Mouse (Mus musculus): ENCODE data around the gene Mark2. TPM values are rescaled to one million over a fixed set of nuclear protein-coding genes. Genes with fewer than 3 reads are reported as not detected.

The Mark2 gene
- polyA plus RNA-seq, 1 experiment: not detected

DNA sequence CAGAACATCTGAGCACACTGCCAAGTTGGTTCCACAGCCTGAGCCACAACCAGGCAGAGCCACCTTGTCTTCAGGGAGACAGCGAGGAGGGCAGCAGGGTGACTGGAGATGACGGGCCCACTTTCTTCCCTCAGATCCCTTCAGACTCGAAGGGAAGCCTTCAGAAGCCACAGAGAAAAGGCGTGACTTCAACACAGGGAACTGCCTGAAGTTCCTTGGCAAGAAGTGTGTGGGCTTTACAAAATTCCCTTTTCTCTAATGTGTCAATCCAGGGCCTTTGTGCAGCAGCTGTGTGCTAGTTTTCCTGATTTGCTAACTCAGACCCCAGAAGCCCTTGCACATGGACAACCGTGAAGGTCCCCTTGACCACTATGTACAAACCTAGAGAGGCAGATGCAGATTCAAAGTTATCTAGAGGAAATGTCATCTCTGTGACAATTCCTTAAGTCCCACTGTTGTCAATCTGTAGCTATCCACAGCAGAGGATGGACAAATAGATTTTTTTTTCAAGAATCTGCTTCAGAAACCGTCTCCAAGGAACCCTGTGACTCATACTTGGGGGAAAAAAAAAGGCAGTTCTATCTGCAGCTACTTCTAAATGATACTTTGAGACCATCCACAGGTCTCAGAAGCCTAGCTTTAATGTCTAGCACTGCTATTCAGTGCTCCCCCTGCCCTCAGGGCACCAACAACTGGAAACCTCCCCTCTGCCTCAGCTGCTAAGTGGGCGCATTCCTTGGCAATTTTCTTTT is 49.5 kb downstream of the Mark2 start:
- Histone ChIP-seq H3K4me1 (ENCODE audit: control insufficient read depth, insufficient read depth, low read length) (peaks cover 45% of the 10 kb centered on the region), H3K4me3 (ENCODE audit: insufficient read depth, low read depth, low read length) (no peak overlapping the region), H3K27ac (ENCODE audit: insufficient read depth, low read depth, low read length) (peak overlapping the region; percentile 64)
- no peak for TF ChIP-seq POLR2A (IDR thresholded peaks at IDR 0.05; ENCODE audit: insufficient read depth, low read depth, low read length)
- TF ChIP-seq CTCF (IDR thresholded peaks at IDR 0.05; ENCODE audit: insufficient read depth, low read depth, low read length): no peak
- 18% methylated on average over 7 of the region's 7 CpGs for WGBS

DNA sequence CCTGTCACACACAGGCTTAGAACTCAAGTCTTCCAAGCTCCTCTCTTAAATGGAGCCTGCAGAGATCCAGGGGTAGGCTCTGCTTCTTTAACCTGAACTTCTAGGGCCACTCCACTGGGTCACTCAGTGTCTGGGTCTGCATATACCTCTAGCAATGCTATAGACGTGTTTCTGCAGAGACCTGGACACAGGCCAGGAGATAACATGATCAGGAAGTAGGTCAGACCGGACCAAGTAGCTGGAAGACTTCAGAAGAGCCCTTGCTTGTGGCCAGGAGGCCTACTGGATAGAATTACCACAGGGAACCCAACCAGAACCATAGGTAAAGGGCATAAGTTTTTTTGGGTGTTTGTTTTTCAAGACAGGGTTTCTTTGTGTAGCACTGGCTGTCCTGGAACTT is 51.9 kb downstream of the Mark2 start:
- Histone ChIP-seq H3K4me1 (ENCODE audit: control insufficient read depth, insufficient read depth, low read length) (peaks cover 30% of the 10 kb centered on the region), H3K27ac (ENCODE audit: insufficient read depth, low read depth, low read length) (no peak overlapping the region), H3K4me3 (ENCODE audit: insufficient read depth, low read depth, low read length) (no peak overlapping the region)
- WGBS: 45% methylated on average over 2 of the region's 2 CpGs
- TF ChIP-seq CTCF (IDR thresholded peaks at IDR 0.05; ENCODE audit: insufficient read depth, low read depth, low read length) (no peak), POLR2A (IDR thresholded peaks at IDR 0.05; ENCODE audit: insufficient read depth, low read depth, low read length) (no peak)

DNA sequence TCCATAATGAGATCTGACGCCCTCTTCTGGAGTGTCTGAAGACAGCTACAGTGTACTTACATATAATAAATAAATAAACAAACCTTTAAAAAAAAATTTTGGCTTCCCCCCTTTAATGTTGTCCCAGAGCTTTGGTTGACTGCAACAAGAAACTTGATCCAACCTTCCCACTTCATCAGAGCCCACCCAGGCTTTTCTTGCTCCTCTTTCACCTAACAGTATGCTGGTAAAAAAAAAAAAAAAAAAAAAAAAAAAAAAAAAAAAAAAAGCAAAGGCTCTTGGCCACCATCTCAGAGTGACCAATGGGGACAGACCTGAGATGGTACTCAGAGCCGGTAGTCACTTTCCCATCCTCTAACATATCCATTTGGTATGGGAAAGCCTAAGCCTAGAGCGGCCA is 53.4 kb downstream of the Mark2 start:
- TF ChIP-seq POLR2A (IDR thresholded peaks at IDR 0.05; ENCODE audit: insufficient read depth, low read depth, low read length) (no peak), CTCF (IDR thresholded peaks at IDR 0.05; ENCODE audit: insufficient read depth, low read depth, low read length) (no peak)
- H3K4me3 ChIP-seq (ENCODE audit: insufficient read depth, low read depth, low read length): no peak overlapping the region
- H3K4me1 ChIP-seq (ENCODE audit: control insufficient read depth, insufficient read depth, low read length): peaks cover 19% of the 10 kb centered on the region
- 81% methylated on average over 3 of the region's 3 CpGs for WGBS
- H3K27ac ChIP-seq (ENCODE audit: insufficient read depth, low read depth, low read length): no peak overlapping the region

DNA sequence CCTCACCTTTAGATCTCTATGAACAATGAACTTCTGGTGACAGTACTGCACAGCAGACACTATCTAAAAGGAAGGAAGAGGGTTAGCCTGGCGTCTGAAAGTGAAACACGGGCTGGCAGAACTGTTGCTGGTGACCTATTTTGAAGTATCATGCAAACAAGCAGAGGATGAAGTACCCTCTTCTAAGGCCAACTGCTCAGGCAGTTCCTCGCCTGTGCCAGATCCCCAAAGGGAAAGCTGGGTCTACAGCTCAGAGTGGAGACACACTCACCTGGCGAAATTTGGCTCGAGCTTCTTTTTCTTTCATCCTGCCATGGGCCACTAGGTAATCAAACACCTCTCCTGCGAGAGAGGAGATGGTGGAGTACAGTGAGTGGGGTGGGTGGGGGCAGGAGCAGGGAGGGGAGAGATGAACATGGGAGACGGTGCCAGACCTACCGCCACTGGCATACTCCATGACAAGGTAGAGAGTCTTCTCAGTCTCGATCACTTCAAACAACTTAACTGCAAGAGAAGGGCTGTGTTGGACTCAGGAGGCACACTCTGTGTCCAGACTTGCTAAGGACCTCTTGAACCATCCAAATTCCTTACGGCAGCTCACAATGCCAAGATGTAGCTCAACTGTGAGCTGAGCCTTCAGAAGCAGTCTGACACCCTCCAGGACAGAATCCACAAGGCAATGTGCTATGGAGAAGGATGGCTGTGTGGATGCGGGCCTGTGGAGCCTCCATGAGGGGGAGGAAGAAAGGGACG is 54.9 kb downstream of the Mark2 start:
- H3K4me3 ChIP-seq (ENCODE audit: insufficient read depth, low read depth, low read length): no peak overlapping the region
- TF ChIP-seq POLR2A (IDR thresholded peaks at IDR 0.05; ENCODE audit: insufficient read depth, low read depth, low read length): no peak
- no peak for TF ChIP-seq CTCF (IDR thresholded peaks at IDR 0.05; ENCODE audit: insufficient read depth, low read depth, low read length)
- no peak overlapping the region for H3K27ac ChIP-seq (ENCODE audit: insufficient read depth, low read depth, low read length)
- peaks cover 15% of the 10 kb centered on the region for H3K4me1 ChIP-seq (ENCODE audit: control insufficient read depth, insufficient read depth, low read length)
- WGBS: 88% methylated on average over 12 of the region's 12 CpGs

DNA sequence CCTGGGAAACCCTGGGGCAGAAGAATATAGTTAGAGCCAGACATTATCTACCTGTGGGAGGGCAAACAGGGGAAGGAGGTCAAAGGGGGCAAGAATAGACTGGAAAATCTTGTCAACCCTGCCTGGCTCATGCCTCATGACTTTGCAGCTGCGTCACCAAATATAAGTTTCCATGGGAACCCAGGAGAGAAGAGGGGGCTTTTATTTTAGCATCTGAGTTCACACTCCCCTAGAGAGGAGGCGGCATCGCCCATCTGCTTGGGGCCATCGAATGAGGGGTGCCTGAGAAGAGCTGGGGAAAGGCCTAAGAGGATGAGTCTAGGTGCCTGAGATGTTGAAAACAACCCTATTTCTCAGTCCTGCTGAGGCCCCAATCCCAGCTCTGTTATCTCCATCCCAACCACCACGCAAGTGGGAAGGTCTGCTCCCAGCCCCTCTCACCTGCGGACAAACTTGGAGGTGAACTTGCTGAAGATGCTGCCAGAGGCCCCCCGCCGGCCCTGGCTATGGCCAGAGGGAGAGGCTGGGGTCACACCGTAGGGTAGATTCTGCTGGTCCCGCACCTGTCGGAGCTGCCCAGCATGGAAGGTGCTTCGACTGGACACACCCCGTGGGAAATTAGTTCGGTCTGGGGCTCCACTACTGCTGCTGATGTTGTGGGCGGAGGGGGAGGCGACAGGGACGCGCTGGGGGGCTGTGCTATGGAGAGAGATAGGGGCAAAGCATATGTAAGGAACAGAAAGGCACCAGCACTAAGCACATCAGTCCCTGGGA is 60.9 kb downstream of the Mark2 start:
- 59% methylated on average over 18 of the region's 18 CpGs for WGBS
- H3K27ac ChIP-seq (ENCODE audit: insufficient read depth, low read depth, low read length): peak overlapping the region; percentile 91
- TF ChIP-seq CTCF (IDR thresholded peaks at IDR 0.05; ENCODE audit: insufficient read depth, low read depth, low read length) (no peak), POLR2A (IDR thresholded peaks at IDR 0.05; ENCODE audit: insufficient read depth, low read depth, low read length) (no peak)
- no peak overlapping the region for H3K4me3 ChIP-seq (ENCODE audit: insufficient read depth, low read depth, low read length)
- H3K4me1 ChIP-seq (ENCODE audit: control insufficient read depth, insufficient read depth, low read length): peaks cover 55% of the 10 kb centered on the region

DNA sequence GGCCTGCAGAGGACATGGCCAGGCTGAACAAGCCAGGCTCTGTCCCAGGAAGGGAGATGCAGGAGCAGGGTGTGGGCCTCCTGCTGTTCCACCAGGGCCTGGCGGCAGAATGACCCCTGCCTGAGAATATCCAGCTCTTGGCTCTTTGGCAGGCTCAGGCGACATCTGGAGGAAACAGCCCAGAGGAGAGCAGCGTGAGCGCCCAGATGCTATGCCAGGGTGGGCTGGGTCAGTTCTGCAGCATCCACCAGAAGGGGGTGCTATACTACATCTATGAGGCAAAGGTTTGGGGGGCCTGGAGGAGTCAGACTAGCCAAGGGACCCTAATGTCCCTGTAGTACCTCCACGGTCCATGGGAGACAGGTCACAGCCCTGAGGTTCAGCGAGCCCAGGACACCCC is 62.5 kb downstream of the Mark2 start:
- TF ChIP-seq CTCF (IDR thresholded peaks at IDR 0.05; ENCODE audit: insufficient read depth, low read depth, low read length): no peak; the same call in 1 of the 2 replicates
- TF ChIP-seq POLR2A (IDR thresholded peaks at IDR 0.05; ENCODE audit: insufficient read depth, low read depth, low read length): no peak

DNA sequence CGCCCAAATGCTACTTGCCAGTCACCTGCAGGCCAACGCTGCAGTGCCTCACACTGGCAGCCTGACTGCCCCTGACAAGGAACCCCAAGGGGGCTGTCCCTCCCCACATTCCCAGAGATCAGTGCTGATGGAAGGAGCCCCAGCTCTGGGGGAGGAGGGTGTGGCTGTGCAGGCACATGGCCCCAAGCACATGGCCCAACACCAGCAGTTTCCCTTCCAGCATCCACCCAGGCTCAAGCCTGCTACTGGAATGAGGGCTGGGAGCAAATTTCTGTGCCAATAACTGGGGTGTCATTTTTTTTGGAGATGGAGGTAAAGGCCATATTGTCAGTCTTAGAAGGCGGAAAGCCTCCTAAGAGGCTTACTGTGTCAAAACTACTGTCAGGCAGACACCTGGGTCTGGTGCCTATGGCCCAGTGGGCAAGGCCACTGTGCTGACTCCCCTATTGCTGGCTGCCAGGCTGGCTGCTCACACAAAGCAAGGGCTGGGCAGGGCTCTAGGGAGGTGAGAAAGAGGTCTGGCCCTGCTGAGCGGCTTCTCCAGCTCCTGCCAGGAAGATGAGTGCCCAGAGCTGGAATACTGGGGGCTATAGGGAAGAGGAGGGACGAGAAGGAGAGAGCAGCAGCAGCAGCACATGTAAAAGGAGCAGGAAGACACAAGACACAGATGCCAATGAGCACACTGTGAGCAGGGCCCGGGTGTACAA is 63.3 kb downstream of the Mark2 start:
- Histone ChIP-seq H3K27ac (ENCODE audit: insufficient read depth, low read depth, low read length) (no peak overlapping the region), H3K4me3 (ENCODE audit: insufficient read depth, low read depth, low read length) (no peak overlapping the region), H3K4me1 (ENCODE audit: control insufficient read depth, insufficient read depth, low read length) (peaks cover 65% of the 10 kb centered on the region)
- 49% methylated on average over 6 of the region's 6 CpGs for WGBS
- TF ChIP-seq CTCF (IDR thresholded peaks at IDR 0.05; ENCODE audit: insufficient read depth, low read depth, low read length): no peak
- no peak for TF ChIP-seq POLR2A (IDR thresholded peaks at IDR 0.05; ENCODE audit: insufficient read depth, low read depth, low read length)

More for the DNA sequence above, 62.5 kb downstream of the Mark2 start:
- Histone ChIP-seq H3K4me1 (ENCODE audit: control insufficient read depth, insufficient read depth, low read length) (peaks cover 65% of the 10 kb centered on the region), H3K27ac (ENCODE audit: insufficient read depth, low read depth, low read length) (peak overlapping the region; percentile 16; the same call in 1 of the 2 replicates), H3K4me3 (ENCODE audit: insufficient read depth, low read depth, low read length) (no peak overlapping the region)
- WGBS: 29% methylated on average over 6 of the region's 6 CpGs

DNA sequence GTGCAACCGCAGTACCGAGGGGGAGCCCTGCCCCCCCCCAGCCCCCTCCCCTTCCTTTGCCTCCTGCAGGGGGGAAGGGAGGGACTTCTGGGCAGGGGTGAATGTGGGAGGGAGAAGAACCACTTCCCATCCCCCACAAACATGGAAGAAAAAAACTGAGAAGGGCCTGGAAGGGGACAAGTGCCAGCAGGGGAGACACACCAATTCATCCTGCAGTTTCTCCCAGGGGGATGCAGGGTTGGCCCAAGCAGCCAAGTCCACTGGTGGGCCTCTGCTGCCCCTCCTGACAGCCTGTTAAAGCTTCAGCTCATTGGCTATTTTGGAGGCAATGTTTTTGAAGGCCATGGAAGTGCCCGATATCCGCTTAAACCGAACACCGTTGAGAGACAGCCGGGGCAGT is 64.9 kb downstream of the Mark2 start:
- 51% methylated on average over 7 of the region's 7 CpGs for WGBS
- TF ChIP-seq CTCF (IDR thresholded peaks at IDR 0.05; ENCODE audit: insufficient read depth, low read depth, low read length): no peak
- no peak for TF ChIP-seq POLR2A (IDR thresholded peaks at IDR 0.05; ENCODE audit: insufficient read depth, low read depth, low read length)
- Histone ChIP-seq H3K27ac (ENCODE audit: insufficient read depth, low read depth, low read length) (no peak overlapping the region), H3K4me3 (ENCODE audit: insufficient read depth, low read depth, low read length) (no peak overlapping the region), H3K4me1 (ENCODE audit: control insufficient read depth, insufficient read depth, low read length) (peaks cover 60% of the 10 kb centered on the region)

Measured in olfactory bulb, adult 2 months (tissue).